Mouse (Mus musculus) embryonic facial prominence, embryonic 14.5 days (tissue): Measurements from ENCODE around the gene Eif4e3. TPM values are rescaled to one million over a fixed set of nuclear protein-coding genes. Genes with fewer than 3 reads are reported as not detected.

Experiments
- ATAC-seq: fragments of 200-750 bp; cut with Nextera tagmentation; 2 replicates; pipeline ENCODE4 v1.8.0; 2017; ENCODE audit warnings: low read depth, moderate number of reproducible peaks, moderate TSS enrichment
- DNase-seq: peaks from one replicate; pipeline ENCODE4 v3.0.0-alpha.2; 2015; ENCODE audit warnings: low spot score
- H3K27ac ChIP-seq: fragments of 300-500 bp; sonication (generic); replicated peaks from 2 replicates; pipeline ENCODE4 v1.5.1; 2014; ENCODE audit warnings: low read depth, mild to moderate bottlenecking, low read length, moderate library complexity
- H3K27me3 ChIP-seq: fragments of 300-500 bp; sonication (generic); replicated peaks from 2 replicates; pipeline ENCODE4 v1.6.1; 2014; ENCODE audit warnings: low read length; ENCODE audit not compliant: control insufficient read depth, insufficient read depth
- H3K36me3 ChIP-seq: fragments of 300-500 bp; sonication (generic); 2 replicates; pipeline ENCODE4 v1.6.1; 2014; ENCODE audit warnings: low read length, mixed read lengths; ENCODE audit not compliant: control insufficient read depth, insufficient read depth
- H3K4me1 ChIP-seq: fragments of 300-500 bp; sonication (generic); 2 replicates; pipeline ENCODE4 v1.6.1; 2014; ENCODE audit warnings: antibody characterized with exemption, low read length; ENCODE audit not compliant: control insufficient read depth, insufficient read depth
- H3K4me2 ChIP-seq: fragments of 300-500 bp; sonication (generic); 2 replicates; pipeline ENCODE4 v1.6.1; 2014; ENCODE audit warnings: low read depth, mild to moderate bottlenecking, low read length, moderate library complexity, mixed read lengths
- H3K4me3 ChIP-seq: fragments of 300-500 bp; sonication (generic); 2 replicates; pipeline ENCODE4 v1.5.1; 2014; ENCODE audit warnings: low read depth, mild to moderate bottlenecking, low read length
- H3K9ac ChIP-seq: fragments of 300-500 bp; sonication (generic); 2 replicates; pipeline ENCODE4 v1.6.1; 2014; ENCODE audit warnings: low read depth, mild to moderate bottlenecking, low read length, moderate library complexity, mixed read lengths
- H3K9me3 ChIP-seq: fragments of 300-500 bp; sonication (generic); 2 replicates; pipeline ENCODE4 v1.6.1; 2016; ENCODE audit warnings: low read length; ENCODE audit not compliant: control insufficient read depth
- WGBS: fragments of 180-500 bp; shearing (Covaris S2); extraction: QIAGEN DNeasy Blood & Tissue Kit; methylation state at CpG from one replicate; pipeline ENCODE4 v1.1.7; 2014; 5-methylcytosine and 5-hydroxymethylcytosine counted together
- polyA plus RNA-seq: library from polyadenylated mRNA; unstranded; fragments of >200 nt; fragmentation: Nextera tagmentation; extraction: Ambion mirVana; gene quantifications from 2 replicates; pipeline ENCODE4 v1.2.1, GENCODE M21; 2014

Eif4e3 gene
- polyA plus RNA-seq, 1 experiment from 2014 or later = 11.2 TPM

DNA sequence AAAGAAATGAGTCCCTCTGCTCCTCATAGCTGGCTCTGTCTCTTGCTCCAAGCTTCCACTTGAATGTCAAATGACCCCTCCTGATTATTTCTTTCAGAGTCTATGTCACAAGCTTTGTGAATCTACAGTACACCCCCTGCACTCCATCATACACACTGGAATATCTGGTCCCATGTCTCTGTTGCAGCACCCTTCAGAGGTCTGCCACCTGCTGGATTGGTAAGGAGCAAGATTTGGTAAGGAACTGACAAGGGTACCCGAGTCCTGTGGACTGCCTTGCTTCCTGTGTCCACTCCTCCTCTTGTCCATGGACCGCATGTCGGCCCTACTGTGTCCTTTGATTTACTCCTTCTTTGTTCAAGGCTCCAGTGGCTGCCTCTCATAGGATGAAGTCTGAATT lies 5.2 kb upstream of the Eif4e3 start:
- no peak for DNase-seq
- no peak overlapping the region for H3K27ac ChIP-seq
- WGBS = 66% methylated on average over 3 of the region's 3 CpGs

DNA sequence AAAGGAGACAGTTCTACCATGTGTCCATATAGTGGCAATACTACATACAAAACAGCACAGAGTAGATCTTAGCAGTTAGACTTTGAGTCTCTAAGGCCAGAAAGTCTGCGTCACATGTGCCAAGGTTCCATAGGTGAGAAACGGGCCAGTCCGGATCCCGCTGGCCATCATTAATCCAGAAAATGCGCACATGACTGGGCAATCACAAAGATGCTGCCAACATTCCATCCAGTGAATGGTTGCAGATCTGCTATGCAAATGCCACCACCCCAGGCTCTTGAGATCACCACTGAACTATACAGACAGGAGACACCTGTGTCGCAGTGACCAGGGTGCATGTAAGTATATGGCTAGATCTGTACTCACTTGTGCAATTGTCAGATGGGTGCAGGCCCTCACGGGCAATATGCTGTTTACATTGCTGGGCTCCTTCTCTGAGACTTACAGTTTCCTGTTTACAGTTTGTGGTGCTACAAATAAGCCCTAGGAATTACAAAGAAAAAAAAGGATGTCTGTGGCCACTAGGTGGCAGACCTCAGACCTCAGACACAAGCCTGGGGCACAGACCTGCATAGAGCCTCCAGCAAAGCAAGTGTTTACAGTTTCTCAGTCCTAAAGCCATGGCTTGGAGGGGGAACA lies 4.0 kb upstream of the Eif4e3 start:
- 80% methylated on average over 7 of the region's 7 CpGs for WGBS
- Histone ChIP-seq H3K27me3 (no peaks in the 10 kb centered on the region), H3K4me3 (no peak overlapping the region), H3K9me3 (no peaks in the 10 kb centered on the region), H3K4me2 (no peak overlapping the region), H3K27ac (no peak overlapping the region), H3K9ac (no peak overlapping the region), H3K4me1 (peaks cover 10% of the 10 kb centered on the region), H3K36me3 (no peaks in the 10 kb centered on the region)
- DNase-seq (peak; percentile 79), ATAC-seq (peak; percentile 14; the same call in 1 of the 2 replicates)

More for the DNA sequence above, 5.2 kb upstream of the Eif4e3 start:
- H3K36me3 ChIP-seq = no peaks in the 10 kb centered on the region
- no peaks in the 10 kb centered on the region for H3K9me3 ChIP-seq
- H3K9ac ChIP-seq = no peak overlapping the region
- no peak overlapping the region for H3K4me3 ChIP-seq
- no peaks in the 10 kb centered on the region for H3K27me3 ChIP-seq
- peaks cover 10% of the 10 kb centered on the region for H3K4me1 ChIP-seq
- no peak for ATAC-seq
- no peak overlapping the region for H3K4me2 ChIP-seq

DNA sequence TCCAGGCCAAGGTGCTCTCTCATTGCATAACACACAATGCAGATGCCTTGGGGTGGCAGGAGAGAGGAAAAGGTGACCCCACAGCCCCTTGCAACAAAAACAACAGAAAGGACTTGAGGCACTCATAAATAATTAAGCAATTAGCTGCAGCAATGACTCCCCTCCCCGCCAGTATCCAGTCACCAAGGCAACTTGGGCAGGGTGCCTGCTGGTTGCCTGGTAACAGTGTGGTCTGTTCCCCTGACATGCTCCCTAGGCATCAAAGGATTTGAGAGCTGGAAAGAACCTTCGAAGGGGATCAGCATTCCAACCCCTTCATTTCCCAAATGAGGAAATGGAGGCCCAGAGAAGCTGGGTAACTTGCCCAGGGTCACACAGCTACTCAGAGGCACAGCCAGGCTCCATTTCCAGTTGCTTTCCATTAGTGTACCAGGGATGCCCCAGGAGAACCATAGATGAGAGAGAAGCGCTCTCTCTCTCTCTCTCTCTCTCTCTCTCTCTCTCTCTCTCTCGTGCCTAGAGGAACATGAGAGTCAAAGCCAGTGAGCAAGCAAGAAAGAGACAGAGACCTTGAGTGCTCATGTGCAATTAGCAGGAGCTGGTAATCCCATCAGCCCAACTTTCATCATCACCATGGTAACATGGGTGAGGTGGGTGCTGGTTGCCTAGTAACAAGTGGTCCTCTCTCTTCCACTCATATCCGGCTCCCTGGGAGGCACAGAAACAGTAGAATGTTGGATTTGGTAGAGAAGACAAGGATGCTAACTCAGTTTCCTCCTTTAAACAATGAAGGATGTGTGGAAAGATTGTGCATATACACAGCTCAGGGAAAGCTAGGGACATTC lies 3.1 kb upstream of the Eif4e3 start:
- no peak overlapping the region for H3K4me3 ChIP-seq
- H3K36me3 ChIP-seq = no peaks in the 10 kb centered on the region
- no peaks in the 10 kb centered on the region for H3K9me3 ChIP-seq
- no peak overlapping the region for H3K9ac ChIP-seq
- H3K4me2 ChIP-seq = no peak overlapping the region
- H3K27ac ChIP-seq = no peak overlapping the region
- no peaks in the 10 kb centered on the region for H3K27me3 ChIP-seq
- 49% methylated on average over 5 of the region's 5 CpGs for WGBS
- ATAC-seq (peak; percentile 62), DNase-seq (peak; percentile 63)
- peaks cover 10% of the 10 kb centered on the region for H3K4me1 ChIP-seq

DNA sequence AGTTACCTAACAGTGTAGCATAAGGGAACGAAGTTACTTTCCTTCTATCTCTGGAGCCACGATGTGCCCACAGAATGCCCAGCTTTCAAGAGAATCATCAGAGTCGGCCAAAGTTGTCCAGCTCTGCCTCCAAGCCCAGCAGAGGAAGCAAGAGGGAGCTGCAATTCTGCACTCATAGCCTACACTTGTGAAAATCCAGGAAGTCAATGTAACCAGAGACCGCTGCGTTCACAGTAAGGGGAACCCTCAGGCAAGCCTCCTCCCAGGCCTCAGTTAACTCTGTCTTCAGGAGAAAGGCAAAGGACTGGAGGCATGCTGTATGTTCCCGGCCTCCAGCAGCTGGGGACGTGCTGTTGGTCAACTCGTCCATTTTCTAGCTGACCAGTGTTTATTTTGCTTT lies 719 bp upstream of the Eif4e3 start:
- H3K9me3 ChIP-seq = no peaks in the 10 kb centered on the region
- peak; percentile 75 for DNase-seq
- no peaks in the 10 kb centered on the region for H3K27me3 ChIP-seq
- no peak overlapping the region; the same call in 1 of the 2 replicates for H3K27ac ChIP-seq
- peak overlapping the region; percentile 81 for H3K9ac ChIP-seq
- WGBS = 15% methylated on average over 8 of the region's 8 CpGs
- H3K4me2 ChIP-seq = peak overlapping the region; percentile 94
- peaks cover 10% of the 10 kb centered on the region for H3K4me1 ChIP-seq
- H3K4me3 ChIP-seq = peak overlapping the region; percentile 71
- no peak; the same call in 1 of the 2 replicates for ATAC-seq
- no peaks in the 10 kb centered on the region for H3K36me3 ChIP-seq

DNA sequence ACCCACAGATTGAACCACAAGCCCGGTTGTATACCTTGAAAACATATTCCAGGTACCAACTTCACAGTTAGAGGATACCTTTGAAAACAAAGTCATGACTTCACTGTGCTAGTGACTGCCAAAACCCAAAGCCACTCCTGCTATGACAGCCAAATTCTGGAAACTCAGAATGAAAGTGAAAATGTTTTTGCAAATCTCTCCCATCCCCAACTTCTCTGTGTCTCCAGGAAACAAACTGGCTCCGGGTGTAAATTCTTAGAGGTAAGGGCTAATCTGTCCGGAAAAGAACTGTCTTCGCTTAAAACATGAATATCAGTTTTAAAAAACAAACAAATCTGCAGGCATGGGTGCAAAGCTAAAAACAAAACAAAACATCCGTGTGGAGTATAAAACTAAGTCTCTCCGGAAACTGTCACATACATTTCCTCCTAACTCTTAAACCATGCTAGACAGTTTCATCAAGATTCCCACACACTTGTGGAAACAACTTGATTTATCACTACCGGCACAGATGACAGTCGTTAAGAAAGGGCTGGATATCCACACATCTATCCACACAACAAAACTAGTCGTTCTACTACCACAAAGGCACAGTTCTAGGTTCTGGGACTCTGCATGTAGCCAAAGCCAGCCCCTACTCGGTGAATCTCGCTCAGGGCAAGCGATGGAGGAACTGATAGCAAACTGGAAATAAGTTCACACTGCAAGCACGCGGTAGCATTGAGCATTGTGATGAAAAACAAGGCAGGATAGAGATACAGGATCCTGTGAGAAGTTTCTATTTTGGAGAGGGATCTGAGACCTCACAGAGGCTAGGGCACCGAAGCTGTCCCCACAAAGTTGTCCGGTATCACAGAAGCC lies 884 bp downstream of the Eif4e3 start:
- Histone ChIP-seq H3K36me3 (no peaks in the 10 kb centered on the region), H3K4me2 (peak overlapping the region; percentile 94), H3K4me1 (peaks cover 11% of the 10 kb centered on the region), H3K9me3 (no peaks in the 10 kb centered on the region), H3K9ac (peak overlapping the region; percentile 81), H3K27ac (no peak overlapping the region), H3K27me3 (no peaks in the 10 kb centered on the region), H3K4me3 (peak overlapping the region; percentile 71)
- no peak for DNase-seq
- no peak for ATAC-seq
- 25% methylated on average over 16 of the region's 16 CpGs for WGBS

DNA sequence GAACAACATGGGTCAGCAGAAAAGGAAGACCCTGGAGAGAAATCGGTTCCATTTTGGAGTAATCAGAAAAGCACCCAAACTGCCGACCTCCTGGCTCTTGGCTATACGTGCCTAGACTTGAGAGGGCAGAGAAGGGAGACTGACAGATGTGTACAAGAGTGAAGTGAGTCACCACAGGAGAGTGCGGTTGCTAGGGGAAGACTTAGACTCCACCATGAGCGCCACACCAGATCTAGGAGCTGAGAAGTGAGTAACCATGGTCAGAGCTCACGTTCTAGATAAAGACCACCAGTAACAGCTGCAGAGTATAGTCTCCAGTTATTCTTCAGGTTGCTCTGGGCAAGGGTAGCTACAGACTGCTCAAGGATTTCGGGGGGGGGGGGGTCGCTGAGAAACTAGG lies 3.3 kb downstream of the Eif4e3 start:
- H3K4me3 ChIP-seq = no peak overlapping the region
- no peak overlapping the region for H3K9ac ChIP-seq
- H3K4me1 ChIP-seq = peaks cover 13% of the 10 kb centered on the region
- no peak overlapping the region for H3K27ac ChIP-seq
- 74% methylated on average over 7 of the region's 8 CpGs for WGBS
- no peaks in the 10 kb centered on the region for H3K36me3 ChIP-seq
- no peak overlapping the region for H3K4me2 ChIP-seq
- no peaks in the 10 kb centered on the region for H3K9me3 ChIP-seq
- DNase-seq (no peak), ATAC-seq (no peak)
- no peaks in the 10 kb centered on the region for H3K27me3 ChIP-seq

DNA sequence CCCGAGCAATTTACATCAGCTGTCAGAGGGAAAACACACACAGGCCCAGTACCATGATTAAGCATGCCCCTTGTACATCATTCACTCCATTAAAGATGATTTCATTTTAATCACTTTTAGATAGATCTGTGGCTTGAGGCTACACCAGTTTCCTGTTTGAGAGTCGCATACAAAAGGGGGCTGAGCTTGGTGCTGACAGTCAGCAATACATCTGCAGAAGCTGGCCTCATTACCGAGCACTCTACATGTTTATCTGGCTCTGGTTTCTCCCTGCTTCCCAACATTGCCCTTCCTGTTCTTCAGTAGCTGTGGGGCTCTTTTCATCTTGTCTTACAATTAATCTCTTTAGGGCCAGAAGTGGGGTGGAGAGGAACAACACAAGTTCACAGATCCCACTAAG lies 6.1 kb downstream of the Eif4e3 start:
- Histone ChIP-seq H3K36me3 (no peaks in the 10 kb centered on the region), H3K9ac (no peak overlapping the region), H3K4me1 (0 out of 2 replicates have a peak, but pooled peaks cover 3% of the 10 kb centered on the region), H3K4me2 (no peak overlapping the region), H3K4me3 (no peak overlapping the region), H3K27me3 (no peaks in the 10 kb centered on the region), H3K9me3 (no peaks in the 10 kb centered on the region), H3K27ac (no peak overlapping the region)
- WGBS = 26% methylated on average over 3 of the region's 3 CpGs
- peak; percentile 50 for DNase-seq
- ATAC-seq = peak; percentile 21; the same call in 1 of the 2 replicates

DNA sequence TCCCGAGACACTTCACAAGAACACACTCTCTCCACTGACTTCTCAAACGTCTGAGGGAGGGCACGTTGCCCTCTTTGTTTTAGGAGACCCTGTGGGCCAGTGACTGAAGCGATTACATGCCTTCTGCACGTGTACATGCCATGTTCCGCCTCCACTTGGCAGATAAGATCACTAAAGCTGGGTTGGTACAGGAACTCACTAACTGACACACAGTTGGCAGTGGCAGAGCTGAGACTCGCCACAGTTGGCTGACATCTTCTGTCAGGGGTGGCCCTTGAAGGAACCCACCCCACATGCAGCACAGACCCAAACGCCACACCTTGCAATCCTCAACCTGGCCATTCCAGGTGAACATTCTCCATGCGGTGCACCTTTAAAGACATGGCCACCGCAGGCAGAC lies 8.0 kb downstream of the Eif4e3 start:
- Histone ChIP-seq H3K9ac (no peak overlapping the region), H3K9me3 (no peaks in the 10 kb centered on the region), H3K27ac (no peak overlapping the region), H3K4me1 (0 out of 2 replicates have a peak, but pooled peaks cover 3% of the 10 kb centered on the region), H3K36me3 (no peaks in the 10 kb centered on the region), H3K4me3 (no peak overlapping the region), H3K4me2 (no peak overlapping the region), H3K27me3 (no peaks in the 10 kb centered on the region)
- no peak for DNase-seq
- WGBS = 84% methylated on average over 10 of the region's 10 CpGs
- no peak for ATAC-seq
